Mouse (Mus musculus): ENCODE measurements around the gene Slc19a3. TPM values are rescaled to one million over a fixed set of nuclear protein-coding genes. Genes with fewer than 3 reads are reported as not detected.

Slc19a3 gene
- polyA plus RNA-seq, 1 experiment from 2014 or later: 0.49 TPM

GRCm38 (mm10) chr1:82993947-82994346 lies 44.3 kb downstream of the Slc19a3 start:
- Histone ChIP-seq H3K27ac (replicated peaks) (no peak overlapping the region), H3K4me1 (replicated peaks) (no peaks in the 10 kb centered on the region), H3K27me3 (no peaks in the 10 kb centered on the region), H3K9ac (no peak overlapping the region), H3K4me2 (no peak overlapping the region), H3K9me3 (no peaks in the 10 kb centered on the region), H3K36me3 (no peaks in the 10 kb centered on the region), H3K4me3 (no peak overlapping the region)
- ATAC-seq (ENCODE audit: low read depth): no peak
- 86% methylated on average over 3 of the region's 3 CpGs for WGBS

- ATAC-seq (ENCODE audit: low read depth): no peak
- H3K9me3 ChIP-seq: no peaks in the 10 kb centered on the region
- no peaks in the 10 kb centered on the region for H3K36me3 ChIP-seq
- no peak overlapping the region for H3K9ac ChIP-seq
- no peaks in the 10 kb centered on the region for H3K27me3 ChIP-seq
- no peak overlapping the region for H3K4me2 ChIP-seq
- H3K27ac ChIP-seq (replicated peaks): no peak overlapping the region
- H3K4me1 ChIP-seq (replicated peaks): no peaks in the 10 kb centered on the region
- no peak overlapping the region for H3K4me3 ChIP-seq
- 92% methylated on average over 6 of the region's 6 CpGs for WGBS
Measured at GRCm38 (mm10) chr1:82992093-82992492, 46.2 kb downstream of the Slc19a3 start.

- WGBS: 83% methylated on average over 3 of the region's 3 CpGs
- ATAC-seq (ENCODE audit: low read depth): no peak
- Histone ChIP-seq H3K27me3 (no peaks in the 10 kb centered on the region), H3K4me1 (replicated peaks) (no peaks in the 10 kb centered on the region), H3K9me3 (no peaks in the 10 kb centered on the region), H3K4me3 (no peak overlapping the region), H3K4me2 (no peak overlapping the region), H3K27ac (replicated peaks) (no peak overlapping the region), H3K36me3 (no peaks in the 10 kb centered on the region), H3K9ac (no peak overlapping the region)
Measured at GRCm38 (mm10) chr1:82991596-82991995, 46.7 kb downstream of the Slc19a3 start.

- 63% methylated on average over 4 of the region's 4 CpGs for WGBS
- no peak overlapping the region for H3K27ac ChIP-seq (replicated peaks)
- no peaks in the 10 kb centered on the region for H3K27me3 ChIP-seq
- H3K4me2 ChIP-seq: no peak overlapping the region
- H3K36me3 ChIP-seq: no peaks in the 10 kb centered on the region
- H3K4me3 ChIP-seq: no peak overlapping the region
- H3K9me3 ChIP-seq: no peaks in the 10 kb centered on the region
- no peaks in the 10 kb centered on the region for H3K4me1 ChIP-seq (replicated peaks)
- ATAC-seq (ENCODE audit: low read depth): no peak
- no peak overlapping the region for H3K9ac ChIP-seq
Measured at GRCm38 (mm10) chr1:82991062-82991461, 47.2 kb downstream of the Slc19a3 start.

- 0 out of 2 replicates have a peak, but pooled peaks have one; percentile 47 for ATAC-seq (ENCODE audit: low read depth)
- H3K9me3 ChIP-seq: peaks cover 8% of the 10 kb centered on the region; the same call in 1 of the 2 replicates
- no peaks in the 10 kb centered on the region for H3K36me3 ChIP-seq
- H3K27ac ChIP-seq (replicated peaks): no peak overlapping the region
- H3K4me3 ChIP-seq: no peak overlapping the region
- no peak overlapping the region for H3K4me2 ChIP-seq
- 34% methylated on average over 4 of the region's 4 CpGs for WGBS
- no peaks in the 10 kb centered on the region for H3K27me3 ChIP-seq
- H3K4me1 ChIP-seq (replicated peaks): no peaks in the 10 kb centered on the region
- H3K9ac ChIP-seq: no peak overlapping the region
Measured at GRCm38 (mm10) chr1:82987530-82988198, 50.6 kb downstream of the Slc19a3 start.

DNA sequence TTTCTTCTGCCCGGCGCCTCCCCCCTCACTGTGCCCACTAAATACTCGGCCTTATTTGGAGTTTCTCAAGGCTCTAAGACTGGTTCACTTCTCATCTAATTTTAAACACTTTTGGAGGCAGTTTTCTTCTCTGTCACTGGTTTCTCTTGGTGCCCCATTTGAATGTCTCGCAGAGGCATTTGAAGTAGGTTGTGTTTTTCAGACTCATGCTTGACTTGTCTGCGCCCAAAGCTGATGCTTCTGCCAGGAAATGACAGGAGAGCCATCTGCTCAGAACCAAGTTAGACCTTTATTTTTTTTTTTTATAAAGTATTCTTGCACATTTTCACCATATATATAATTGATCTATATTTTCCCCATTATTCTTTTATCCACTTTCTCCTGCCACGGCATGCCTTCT lies 51.5 kb downstream of the Slc19a3 start:
- Histone ChIP-seq H3K9me3 (peaks cover 8% of the 10 kb centered on the region; the same call in 1 of the 2 replicates), H3K27ac (replicated peaks) (no peak overlapping the region), H3K36me3 (no peaks in the 10 kb centered on the region), H3K9ac (no peak overlapping the region), H3K4me1 (replicated peaks) (no peaks in the 10 kb centered on the region), H3K27me3 (no peaks in the 10 kb centered on the region), H3K4me3 (no peak overlapping the region), H3K4me2 (no peak overlapping the region)
- 97% methylated on average over 6 of the region's 6 CpGs for WGBS
- ATAC-seq (ENCODE audit: low read depth): no peak

- no peaks in the 10 kb centered on the region for H3K36me3 ChIP-seq
- H3K9me3 ChIP-seq: no peaks in the 10 kb centered on the region
- no peak for ATAC-seq (ENCODE audit: low read depth)
- no peaks in the 10 kb centered on the region for H3K27me3 ChIP-seq
- no peaks in the 10 kb centered on the region for H3K4me1 ChIP-seq (replicated peaks)
- no peak overlapping the region for H3K27ac ChIP-seq (replicated peaks)
- no peak overlapping the region for H3K4me2 ChIP-seq
- no peak overlapping the region for H3K9ac ChIP-seq
- no peak overlapping the region for H3K4me3 ChIP-seq
Measured at GRCm38 (mm10) chr1:82977840-82978239, 60.4 kb downstream of the Slc19a3 start.

- 87% methylated on average over 5 of the region's 5 CpGs for WGBS
- no peak for ATAC-seq (ENCODE audit: low read depth)
Measured at GRCm38 (mm10) chr1:82975750-82976149, 62.5 kb downstream of the Slc19a3 start.

DNA sequence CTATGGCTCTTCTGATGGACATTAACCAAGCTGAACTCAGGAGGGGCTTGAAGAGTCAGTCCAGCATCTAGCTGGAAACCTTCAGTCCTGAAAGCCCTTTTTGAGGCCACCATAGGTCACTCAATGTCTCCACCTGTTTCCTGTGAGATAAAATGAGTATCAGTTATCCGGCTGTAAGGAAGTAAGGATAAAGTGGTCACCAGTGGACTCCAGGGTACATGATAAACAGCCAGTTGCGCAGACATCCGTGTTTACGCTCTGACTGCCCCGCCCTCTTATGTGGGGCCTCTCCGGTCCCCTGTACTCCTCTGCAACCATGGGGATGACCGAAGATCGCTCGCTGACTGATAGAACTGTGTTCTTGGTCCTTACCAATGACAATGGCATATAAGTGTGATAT lies 63.9 kb downstream of the Slc19a3 start:
- Histone ChIP-seq H3K27ac (replicated peaks) (no peak overlapping the region), H3K27me3 (no peaks in the 10 kb centered on the region), H3K9ac (no peak overlapping the region), H3K4me3 (no peak overlapping the region), H3K36me3 (no peaks in the 10 kb centered on the region), H3K9me3 (no peaks in the 10 kb centered on the region), H3K4me2 (no peak overlapping the region), H3K4me1 (replicated peaks) (no peaks in the 10 kb centered on the region)
- no peak for ATAC-seq (ENCODE audit: low read depth)
- WGBS: 93% methylated on average over 9 of the region's 9 CpGs

More at GRCm38 (mm10) chr1:82975750-82976149, 62.5 kb downstream of the Slc19a3 start:
- H3K27ac ChIP-seq (replicated peaks): no peak overlapping the region
- no peaks in the 10 kb centered on the region for H3K36me3 ChIP-seq
- H3K9ac ChIP-seq: no peak overlapping the region
- no peaks in the 10 kb centered on the region for H3K9me3 ChIP-seq
- H3K27me3 ChIP-seq: no peaks in the 10 kb centered on the region
- no peak overlapping the region for H3K4me3 ChIP-seq
- no peak overlapping the region for H3K4me2 ChIP-seq
- H3K4me1 ChIP-seq (replicated peaks): no peaks in the 10 kb centered on the region

GRCm38 (mm10) chr1:82973901-82974300 lies 64.3 kb downstream of the Slc19a3 start:
- no peak overlapping the region for H3K4me2 ChIP-seq
- no peaks in the 10 kb centered on the region for H3K9me3 ChIP-seq
- no peaks in the 10 kb centered on the region for H3K36me3 ChIP-seq
- whole genome bisulfite sequencing: 80% methylated on average over 6 of the region's 6 CpGs
- no peaks in the 10 kb centered on the region for H3K4me1 ChIP-seq (replicated peaks)
- H3K9ac ChIP-seq: no peak overlapping the region
- H3K4me3 ChIP-seq: no peak overlapping the region
- no peak for ATAC-seq (ENCODE audit: low read depth)
- no peaks in the 10 kb centered on the region for H3K27me3 ChIP-seq
- no peak overlapping the region for H3K27ac ChIP-seq (replicated peaks)

- H3K4me3 ChIP-seq: no peak overlapping the region
- no peaks in the 10 kb centered on the region for H3K27me3 ChIP-seq
- 82% methylated on average over 1 of the region's 1 CpGs for WGBS
- H3K9me3 ChIP-seq: no peaks in the 10 kb centered on the region
- H3K4me2 ChIP-seq: no peak overlapping the region
- H3K9ac ChIP-seq: no peak overlapping the region
- 0 out of 2 replicates have a peak overlapping the region, but pooled peaks have one; percentile 14 for H3K27ac ChIP-seq (replicated peaks)
- no peaks in the 10 kb centered on the region for H3K4me1 ChIP-seq (replicated peaks)
- no peaks in the 10 kb centered on the region for H3K36me3 ChIP-seq
- ATAC-seq (ENCODE audit: low read depth): no peak
Measured at GRCm38 (mm10) chr1:82973244-82973643, 65.0 kb downstream of the Slc19a3 start.

GRCm38 (mm10) chr1:82972046-82972445 lies 66.2 kb downstream of the Slc19a3 start:
- Histone ChIP-seq H3K27me3 (no peaks in the 10 kb centered on the region), H3K36me3 (no peaks in the 10 kb centered on the region), H3K4me2 (no peak overlapping the region), H3K27ac (replicated peaks) (no peak overlapping the region), H3K9me3 (no peaks in the 10 kb centered on the region), H3K4me3 (no peak overlapping the region), H3K4me1 (replicated peaks) (no peaks in the 10 kb centered on the region), H3K9ac (no peak overlapping the region)
- 72% methylated on average over 4 of the region's 4 CpGs for WGBS
- no peak for ATAC-seq (ENCODE audit: low read depth)

GRCm38 (mm10) chr1:82966413-82966812 lies 71.8 kb downstream of the Slc19a3 start:
- Histone ChIP-seq H3K4me1 (replicated peaks) (no peaks in the 10 kb centered on the region), H3K9ac (no peak overlapping the region), H3K4me2 (no peak overlapping the region), H3K27ac (replicated peaks) (no peak overlapping the region), H3K9me3 (no peaks in the 10 kb centered on the region), H3K4me3 (no peak overlapping the region), H3K36me3 (no peaks in the 10 kb centered on the region), H3K27me3 (no peaks in the 10 kb centered on the region)
- WGBS: 47% methylated on average over 3 of the region's 3 CpGs
- ATAC-seq (ENCODE audit: low read depth): peak; percentile 56; the same call in 1 of the 2 replicates

Data from neural tube, embryonic 13.5 days (tissue).